Mouse (Mus musculus) forebrain, embryonic 13.5 days (tissue): ENCODE data around the gene Vipr2. TPM values are rescaled to one million over a fixed set of nuclear protein-coding genes. Genes with fewer than 3 reads are reported as not detected.

Experiments
- ATAC-seq: fragments of 200-750 bp; cut with Nextera tagmentation; 2 replicates; pipeline ENCODE4 v1.8.0; 2017
- H3K27ac ChIP-seq: fragments of 300-500 bp; sonication (generic); 2 replicates; pipeline ENCODE4 v1.5.1; 2015; ENCODE audit warnings: inconsistent platforms, mild to moderate bottlenecking, moderate library complexity
- H3K27me3 ChIP-seq: fragments of 300-500 bp; sonication (generic); 2 replicates; pipeline ENCODE4 v1.6.1; 2015; ENCODE audit warnings: mild to moderate bottlenecking, inconsistent platforms
- H3K36me3 ChIP-seq: fragments of 300-500 bp; sonication (generic); 2 replicates; pipeline ENCODE4 v1.6.1; 2015; ENCODE audit warnings: mild to moderate bottlenecking, inconsistent platforms; ENCODE audit not compliant: poor library complexity, severe bottlenecking
- H3K4me1 ChIP-seq: fragments of 300-500 bp; sonication (generic); 2 replicates; pipeline ENCODE4 v1.6.1; 2015; ENCODE audit warnings: inconsistent platforms
- H3K4me2 ChIP-seq: fragments of 300-500 bp; sonication (generic); 2 replicates; pipeline ENCODE4 v1.6.1; 2015; ENCODE audit warnings: inconsistent platforms, mild to moderate bottlenecking, moderate library complexity
- H3K4me3 ChIP-seq: fragments of 300-500 bp; sonication (generic); 2 replicates; pipeline ENCODE4 v1.5.1; 2015; ENCODE audit warnings: mild to moderate bottlenecking, inconsistent platforms
- H3K9ac ChIP-seq: fragments of 300-500 bp; sonication (generic); 2 replicates; pipeline ENCODE4 v1.6.1; 2015; ENCODE audit warnings: mild to moderate bottlenecking, inconsistent platforms
- H3K9me3 ChIP-seq: fragments of 300-500 bp; sonication (generic); replicated peaks from 2 replicates; pipeline ENCODE4 v1.6.1; 2016; ENCODE audit warnings: inconsistent platforms
- WGBS: fragments of 180-500 bp; shearing (Covaris S2); methylation state at CpG from one replicate; pipeline ENCODE4 v1.1.7; 2015; 5-methylcytosine and 5-hydroxymethylcytosine counted together
- polyA plus RNA-seq: library from polyadenylated mRNA; unstranded; fragments of >200 nt; fragmentation: Nextera tagmentation; extraction: Ambion mirVana; gene quantifications from 2 replicates; pipeline ENCODE4 v1.2.1, GENCODE M21; 2015

The Vipr2 gene
- polyA plus RNA-seq, 1 experiment from 2014 or later: 1.1 TPM

GRCm38 (mm10) chr12:116109451-116110353 lies 32.2 kb downstream of the Vipr2 start:
- 85% methylated on average over 9 of the region's 9 CpGs for WGBS
- Histone ChIP-seq H3K4me3 (no peak overlapping the region), H3K36me3 (no peaks in the 10 kb centered on the region), H3K4me2 (no peak overlapping the region), H3K27me3 (no peaks in the 10 kb centered on the region), H3K9ac (no peak overlapping the region), H3K4me1 (no peaks in the 10 kb centered on the region), H3K9me3 (peaks cover 8% of the 10 kb centered on the region), H3K27ac (no peak overlapping the region)
- no peak for ATAC-seq

GRCm38 (mm10) chr12:116111007-116111694 lies 33.6 kb downstream of the Vipr2 start:
- no peak overlapping the region for H3K4me2 ChIP-seq
- H3K27me3 ChIP-seq: no peaks in the 10 kb centered on the region
- peaks cover 8% of the 10 kb centered on the region for H3K9me3 ChIP-seq
- 85% methylated on average over 7 of the region's 7 CpGs for WGBS
- H3K36me3 ChIP-seq: no peaks in the 10 kb centered on the region
- H3K4me3 ChIP-seq: no peak overlapping the region
- no peak overlapping the region for H3K9ac ChIP-seq
- ATAC-seq: no peak
- no peak overlapping the region for H3K27ac ChIP-seq
- H3K4me1 ChIP-seq: no peaks in the 10 kb centered on the region

- Histone ChIP-seq H3K4me1 (no peaks in the 10 kb centered on the region), H3K36me3 (no peaks in the 10 kb centered on the region), H3K9ac (no peak overlapping the region), H3K9me3 (peaks cover 3% of the 10 kb centered on the region; the same call in 1 of the 2 replicates), H3K27ac (no peak overlapping the region), H3K4me3 (no peak overlapping the region), H3K27me3 (no peaks in the 10 kb centered on the region), H3K4me2 (no peak overlapping the region)
- ATAC-seq: no peak
- WGBS: 92% methylated on average over 2 of the region's 2 CpGs
Observed at GRCm38 (mm10) chr12:116115781-116116180, 38.3 kb downstream of the Vipr2 start.

GRCm38 (mm10) chr12:116116455-116116854 lies 38.9 kb downstream of the Vipr2 start:
- Histone ChIP-seq H3K27me3 (no peaks in the 10 kb centered on the region), H3K9ac (no peak overlapping the region), H3K4me2 (no peak overlapping the region), H3K27ac (no peak overlapping the region), H3K4me3 (no peak overlapping the region), H3K4me1 (no peaks in the 10 kb centered on the region), H3K9me3 (peaks cover 3% of the 10 kb centered on the region; the same call in 1 of the 2 replicates), H3K36me3 (no peaks in the 10 kb centered on the region)
- 88% methylated on average over 5 of the region's 5 CpGs for WGBS
- no peak for ATAC-seq

- no peak for ATAC-seq
- H3K4me1 ChIP-seq: no peaks in the 10 kb centered on the region
- no peaks in the 10 kb centered on the region for H3K36me3 ChIP-seq
- no peaks in the 10 kb centered on the region for H3K27me3 ChIP-seq
- no peak overlapping the region for H3K9ac ChIP-seq
- H3K4me3 ChIP-seq: no peak overlapping the region
- 85% methylated on average over 5 of the region's 5 CpGs for WGBS
- no peak overlapping the region for H3K27ac ChIP-seq
- peaks cover 3% of the 10 kb centered on the region; the same call in 1 of the 2 replicates for H3K9me3 ChIP-seq
- H3K4me2 ChIP-seq: no peak overlapping the region
Observed at GRCm38 (mm10) chr12:116117352-116117929, 39.9 kb downstream of the Vipr2 start.

- no peaks in the 10 kb centered on the region for H3K4me1 ChIP-seq
- H3K9me3 ChIP-seq: peaks cover 3% of the 10 kb centered on the region; the same call in 1 of the 2 replicates
- H3K27ac ChIP-seq: no peak overlapping the region
- H3K4me3 ChIP-seq: no peak overlapping the region
- H3K9ac ChIP-seq: no peak overlapping the region
- 87% methylated on average over 3 of the region's 3 CpGs for WGBS
- no peak overlapping the region for H3K4me2 ChIP-seq
- H3K36me3 ChIP-seq: no peaks in the 10 kb centered on the region
- no peak for ATAC-seq
- H3K27me3 ChIP-seq: no peaks in the 10 kb centered on the region
Observed at GRCm38 (mm10) chr12:116119001-116119400, 41.5 kb downstream of the Vipr2 start.

GRCm38 (mm10) chr12:116123786-116124185 lies 46.3 kb downstream of the Vipr2 start:
- no peaks in the 10 kb centered on the region for H3K27me3 ChIP-seq
- H3K9ac ChIP-seq: no peak overlapping the region
- ATAC-seq: no peak
- H3K4me1 ChIP-seq: no peaks in the 10 kb centered on the region
- H3K4me3 ChIP-seq: no peak overlapping the region
- WGBS: 83% methylated on average over 3 of the region's 3 CpGs
- no peaks in the 10 kb centered on the region for H3K36me3 ChIP-seq
- no peak overlapping the region for H3K4me2 ChIP-seq
- H3K9me3 ChIP-seq: peaks cover 3% of the 10 kb centered on the region; the same call in 1 of the 2 replicates
- H3K27ac ChIP-seq: no peak overlapping the region

- 86% methylated on average over 7 of the region's 7 CpGs for WGBS
- no peak overlapping the region for H3K9ac ChIP-seq
- H3K27ac ChIP-seq: no peak overlapping the region
- H3K4me3 ChIP-seq: no peak overlapping the region
- H3K4me2 ChIP-seq: no peak overlapping the region
- H3K4me1 ChIP-seq: no peaks in the 10 kb centered on the region
- no peak for ATAC-seq
- no peaks in the 10 kb centered on the region for H3K36me3 ChIP-seq
- H3K9me3 ChIP-seq: no peaks in the 10 kb centered on the region
- no peaks in the 10 kb centered on the region for H3K27me3 ChIP-seq
Observed at GRCm38 (mm10) chr12:116130936-116131335, 53.4 kb downstream of the Vipr2 start.

- no peaks in the 10 kb centered on the region for H3K9me3 ChIP-seq
- no peak overlapping the region for H3K9ac ChIP-seq
- no peaks in the 10 kb centered on the region for H3K27me3 ChIP-seq
- no peak overlapping the region for H3K4me2 ChIP-seq
- no peak for ATAC-seq
- no peak overlapping the region for H3K27ac ChIP-seq
- no peaks in the 10 kb centered on the region for H3K36me3 ChIP-seq
- 90% methylated on average over 5 of the region's 5 CpGs for WGBS
- H3K4me3 ChIP-seq: no peak overlapping the region
- H3K4me1 ChIP-seq: no peaks in the 10 kb centered on the region
Observed at GRCm38 (mm10) chr12:116132909-116133308, 55.4 kb downstream of the Vipr2 start.

- H3K9ac ChIP-seq: no peak overlapping the region
- H3K27ac ChIP-seq: no peak overlapping the region
- ATAC-seq: no peak
- H3K4me1 ChIP-seq: no peaks in the 10 kb centered on the region
- no peak overlapping the region for H3K4me3 ChIP-seq
- no peaks in the 10 kb centered on the region for H3K27me3 ChIP-seq
- no peak overlapping the region for H3K4me2 ChIP-seq
- 95% methylated on average over 4 of the region's 4 CpGs for WGBS
- H3K9me3 ChIP-seq: no peaks in the 10 kb centered on the region
- no peaks in the 10 kb centered on the region for H3K36me3 ChIP-seq
Observed at GRCm38 (mm10) chr12:116135906-116136305, 58.4 kb downstream of the Vipr2 start.

- no peaks in the 10 kb centered on the region for H3K36me3 ChIP-seq
- H3K27ac ChIP-seq: no peak overlapping the region
- H3K27me3 ChIP-seq: no peaks in the 10 kb centered on the region
- WGBS: 69% methylated on average over 7 of the region's 7 CpGs
- no peak overlapping the region for H3K4me2 ChIP-seq
- H3K9ac ChIP-seq: no peak overlapping the region
- no peaks in the 10 kb centered on the region for H3K9me3 ChIP-seq
- no peak for ATAC-seq
- H3K4me3 ChIP-seq: no peak overlapping the region
- no peaks in the 10 kb centered on the region for H3K4me1 ChIP-seq
Observed at GRCm38 (mm10) chr12:116138322-116139205, 61.0 kb downstream of the Vipr2 start.
